Mouse (Mus musculus): ENCODE results near the gene Med13l. TPM values are rescaled to one million over a fixed set of nuclear protein-coding genes. Genes with fewer than 3 reads are reported as not detected.

The Med13l gene
- polyA plus RNA-seq, 1 experiment, result 3.6 TPM

GRCm38 (mm10) chr5:118520457-118520856 lies 40.0 kb upstream of the Med13l start:
- H3K27me3 ChIP-seq (replicated peaks), result peaks cover 31% of the 10 kb centered on the region
- no peaks in the 10 kb centered on the region for H3K9me3 ChIP-seq
- peaks cover 42% of the 10 kb centered on the region for H3K4me1 ChIP-seq
- H3K36me3 ChIP-seq (replicated peaks; ENCODE audit: low read length), result peaks cover 3% of the 10 kb centered on the region
- H3K4me3 ChIP-seq (replicated peaks), result no peak overlapping the region
- TF ChIP-seq GATA1 (IDR thresholded peaks at IDR 0.05; ENCODE audit: borderline replicate concordance, low read length) (no peak), FLI1 (IDR thresholded peaks at IDR 0.05; ENCODE audit: low read length) (no peak)

GRCm38 (mm10) chr5:118524400-118524799 lies 36.1 kb upstream of the Med13l start:
- TF ChIP-seq GATA1 (IDR thresholded peaks at IDR 0.05; ENCODE audit: borderline replicate concordance, low read length), result no peak
- TF ChIP-seq FLI1 (IDR thresholded peaks at IDR 0.05; ENCODE audit: low read length), result no peak
- Histone ChIP-seq H3K9me3 (no peaks in the 10 kb centered on the region), H3K4me1 (peaks cover 13% of the 10 kb centered on the region), H3K36me3 (replicated peaks; ENCODE audit: low read length) (no peaks in the 10 kb centered on the region), H3K4me3 (replicated peaks) (no peak overlapping the region), H3K27me3 (replicated peaks) (peaks cover 55% of the 10 kb centered on the region)

DNA sequence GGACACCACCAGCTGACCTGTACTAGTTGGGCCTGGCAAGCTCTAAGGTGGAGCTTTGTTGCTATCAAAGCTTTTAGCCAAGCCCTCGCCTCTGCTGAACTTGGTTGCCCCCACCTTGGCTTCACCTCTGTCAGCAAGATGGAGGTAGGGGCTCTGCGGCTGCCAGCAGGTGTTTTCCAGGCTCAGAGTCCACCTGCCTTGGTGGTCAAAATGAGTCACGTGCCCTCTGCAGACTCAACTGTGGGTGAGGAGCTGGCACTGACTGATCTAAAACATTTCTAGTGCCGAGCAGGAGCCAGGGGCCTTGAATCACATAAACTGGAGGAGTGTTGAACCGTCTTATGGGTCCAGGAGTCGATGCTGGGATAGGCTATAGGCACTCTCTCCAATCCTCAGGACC lies 34.8 kb upstream of the Med13l start:
- Histone ChIP-seq H3K36me3 (replicated peaks; ENCODE audit: low read length) (no peaks in the 10 kb centered on the region), H3K27me3 (replicated peaks) (peaks cover 62% of the 10 kb centered on the region), H3K4me3 (replicated peaks) (no peak overlapping the region), H3K4me1 (peaks cover 9% of the 10 kb centered on the region), H3K9me3 (no peaks in the 10 kb centered on the region)
- TF ChIP-seq GATA1 (IDR thresholded peaks at IDR 0.05; ENCODE audit: borderline replicate concordance, low read length) (no peak), FLI1 (IDR thresholded peaks at IDR 0.05; ENCODE audit: low read length) (no peak)

DNA sequence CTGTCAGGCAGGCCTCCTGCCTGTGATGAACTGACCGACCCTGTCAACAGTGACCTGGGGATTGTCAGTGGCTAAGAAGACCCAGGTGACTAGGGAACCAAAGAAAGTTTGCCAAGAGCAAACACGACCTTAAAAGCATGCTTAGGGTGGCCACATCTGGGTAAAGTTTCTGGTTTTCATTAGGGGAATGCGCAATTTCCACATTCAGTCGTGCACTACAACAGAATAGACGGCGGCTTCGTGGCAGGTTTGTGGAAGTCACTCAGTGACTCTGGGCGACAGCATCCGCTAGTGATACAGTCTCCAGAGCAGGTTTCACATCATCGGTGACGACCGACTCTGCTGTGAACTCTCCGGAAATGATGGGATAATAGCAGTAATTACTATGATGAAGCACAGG lies 34.0 kb upstream of the Med13l start:
- H3K36me3 ChIP-seq (replicated peaks; ENCODE audit: low read length), result no peaks in the 10 kb centered on the region
- peaks cover 63% of the 10 kb centered on the region for H3K27me3 ChIP-seq (replicated peaks)
- H3K4me3 ChIP-seq (replicated peaks), result no peak overlapping the region
- H3K9me3 ChIP-seq, result no peaks in the 10 kb centered on the region
- TF ChIP-seq GATA1 (IDR thresholded peaks at IDR 0.05; ENCODE audit: borderline replicate concordance, low read length) (no peak), FLI1 (IDR thresholded peaks at IDR 0.05; ENCODE audit: low read length) (no peak)
- H3K4me1 ChIP-seq, result peaks cover 6% of the 10 kb centered on the region

GRCm38 (mm10) chr5:118529241-118529640 lies 31.2 kb upstream of the Med13l start:
- Histone ChIP-seq H3K9me3 (no peaks in the 10 kb centered on the region), H3K27me3 (replicated peaks) (peaks cover 60% of the 10 kb centered on the region), H3K4me3 (replicated peaks) (no peak overlapping the region), H3K4me1 (peaks cover 17% of the 10 kb centered on the region), H3K36me3 (replicated peaks; ENCODE audit: low read length) (no peaks in the 10 kb centered on the region)
- TF ChIP-seq FLI1 (IDR thresholded peaks at IDR 0.05; ENCODE audit: low read length) (no peak), GATA1 (IDR thresholded peaks at IDR 0.05; ENCODE audit: borderline replicate concordance, low read length) (no peak)

DNA sequence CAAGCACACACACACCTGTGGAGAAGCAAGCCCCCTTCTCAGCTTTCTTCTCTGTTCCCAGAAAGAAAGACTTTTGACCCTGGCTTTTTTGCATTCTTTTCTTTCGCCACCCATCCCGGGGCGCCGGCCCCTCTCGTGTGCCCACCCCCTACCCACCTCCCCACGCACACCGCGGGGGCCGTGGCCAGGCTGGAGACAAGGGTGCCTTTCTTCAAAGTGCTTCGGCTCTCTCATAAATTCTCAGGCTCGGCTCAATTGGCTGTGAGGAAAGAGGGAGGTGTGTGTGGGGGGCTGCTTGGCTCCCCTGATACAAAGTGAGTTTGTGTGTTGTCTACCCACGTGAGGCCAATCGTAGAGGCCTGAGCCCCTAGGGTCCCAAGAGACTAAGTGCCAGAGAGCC lies 28.4 kb upstream of the Med13l start:
- H3K27me3 ChIP-seq (replicated peaks), result peaks cover 54% of the 10 kb centered on the region

GRCm38 (mm10) chr5:118532659-118533058 lies 27.8 kb upstream of the Med13l start:
- Histone ChIP-seq H3K27me3 (replicated peaks) (peaks cover 59% of the 10 kb centered on the region), H3K9me3 (no peaks in the 10 kb centered on the region), H3K36me3 (replicated peaks; ENCODE audit: low read length) (no peaks in the 10 kb centered on the region), H3K4me3 (replicated peaks) (no peak overlapping the region), H3K4me1 (peaks cover 29% of the 10 kb centered on the region)
- no peak for TF ChIP-seq GATA1 (IDR thresholded peaks at IDR 0.05; ENCODE audit: borderline replicate concordance, low read length)
- no peak for TF ChIP-seq FLI1 (IDR thresholded peaks at IDR 0.05; ENCODE audit: low read length)

More for the DNA sequence above, 28.4 kb upstream of the Med13l start:
- TF ChIP-seq FLI1 (IDR thresholded peaks at IDR 0.05; ENCODE audit: low read length) (no peak), GATA1 (IDR thresholded peaks at IDR 0.05; ENCODE audit: borderline replicate concordance, low read length) (no peak)
- no peaks in the 10 kb centered on the region for H3K36me3 ChIP-seq (replicated peaks; ENCODE audit: low read length)
- H3K9me3 ChIP-seq, result no peaks in the 10 kb centered on the region
- peaks cover 23% of the 10 kb centered on the region for H3K4me1 ChIP-seq
- H3K4me3 ChIP-seq (replicated peaks), result no peak overlapping the region

DNA sequence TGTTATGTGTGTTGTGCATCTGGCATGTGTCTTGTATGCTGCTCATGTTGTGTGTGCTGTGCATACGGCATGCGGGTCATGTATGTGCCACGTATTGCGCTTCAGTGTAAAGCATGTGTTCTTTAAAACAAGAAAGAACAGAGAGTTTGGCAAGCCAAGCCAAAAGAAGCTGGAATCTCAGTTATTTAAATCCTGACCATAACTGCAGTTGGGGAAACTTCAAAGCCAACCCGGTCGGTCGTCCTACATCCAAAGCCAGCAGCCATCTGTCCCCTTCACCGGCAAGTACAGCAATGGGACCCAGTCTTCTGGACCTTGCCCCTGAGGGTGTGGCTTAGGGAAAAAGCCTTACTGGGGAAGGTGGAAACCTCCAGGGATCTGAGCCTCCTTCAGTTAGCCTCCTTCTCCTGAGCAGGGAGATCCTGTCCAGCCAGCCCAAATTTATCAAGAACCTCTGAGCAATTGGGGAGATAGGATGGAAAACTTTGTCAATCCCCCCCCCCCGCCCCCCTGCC lies 26.0 kb upstream of the Med13l start:
- no peak overlapping the region for H3K4me3 ChIP-seq (replicated peaks)
- H3K4me1 ChIP-seq, result peaks cover 30% of the 10 kb centered on the region
- H3K36me3 ChIP-seq (replicated peaks; ENCODE audit: low read length), result no peaks in the 10 kb centered on the region
- peaks cover 46% of the 10 kb centered on the region for H3K27me3 ChIP-seq (replicated peaks)
- no peaks in the 10 kb centered on the region for H3K9me3 ChIP-seq
- TF ChIP-seq FLI1 (IDR thresholded peaks at IDR 0.05; ENCODE audit: low read length) (no peak), GATA1 (IDR thresholded peaks at IDR 0.05; ENCODE audit: borderline replicate concordance, low read length) (no peak)

DNA sequence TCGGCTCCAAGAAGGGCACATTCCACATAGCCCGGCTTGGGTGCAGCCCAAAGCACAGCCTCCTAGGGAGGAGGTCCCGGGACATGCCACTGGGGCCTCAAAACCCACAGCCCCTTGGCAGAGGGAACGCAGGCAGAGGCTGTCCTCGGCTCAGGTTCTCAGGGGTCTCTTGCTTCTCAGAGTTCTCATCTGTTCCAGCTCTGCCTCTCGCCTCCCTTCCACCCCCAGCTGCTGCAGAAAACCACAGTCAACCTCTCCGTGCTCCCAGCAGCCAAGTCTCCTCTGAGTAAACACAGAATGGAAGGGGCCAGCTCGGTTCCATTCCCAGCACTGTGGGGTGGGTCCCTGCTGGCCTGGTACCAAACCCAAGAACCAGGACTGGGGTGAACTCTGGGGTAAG lies 25.3 kb upstream of the Med13l start:
- no peaks in the 10 kb centered on the region for H3K9me3 ChIP-seq
- peaks cover 30% of the 10 kb centered on the region for H3K4me1 ChIP-seq
- no peaks in the 10 kb centered on the region for H3K36me3 ChIP-seq (replicated peaks; ENCODE audit: low read length)
- no peak overlapping the region for H3K4me3 ChIP-seq (replicated peaks)
- TF ChIP-seq GATA1 (IDR thresholded peaks at IDR 0.05; ENCODE audit: borderline replicate concordance, low read length), result no peak
- TF ChIP-seq FLI1 (IDR thresholded peaks at IDR 0.05; ENCODE audit: low read length), result no peak
- H3K27me3 ChIP-seq (replicated peaks), result peaks cover 42% of the 10 kb centered on the region

GRCm38 (mm10) chr5:118538487-118538886 lies 22.0 kb upstream of the Med13l start:
- H3K4me1 ChIP-seq, result peaks cover 24% of the 10 kb centered on the region
- no peak overlapping the region for H3K4me3 ChIP-seq (replicated peaks)
- H3K27me3 ChIP-seq (replicated peaks), result peaks cover 25% of the 10 kb centered on the region
- no peak for TF ChIP-seq FLI1 (IDR thresholded peaks at IDR 0.05; ENCODE audit: low read length)
- no peak for TF ChIP-seq GATA1 (IDR thresholded peaks at IDR 0.05; ENCODE audit: borderline replicate concordance, low read length)
- no peaks in the 10 kb centered on the region for H3K36me3 ChIP-seq (replicated peaks; ENCODE audit: low read length)
- H3K9me3 ChIP-seq, result peaks cover 11% of the 10 kb centered on the region; the same call in 1 of the 2 replicates

DNA sequence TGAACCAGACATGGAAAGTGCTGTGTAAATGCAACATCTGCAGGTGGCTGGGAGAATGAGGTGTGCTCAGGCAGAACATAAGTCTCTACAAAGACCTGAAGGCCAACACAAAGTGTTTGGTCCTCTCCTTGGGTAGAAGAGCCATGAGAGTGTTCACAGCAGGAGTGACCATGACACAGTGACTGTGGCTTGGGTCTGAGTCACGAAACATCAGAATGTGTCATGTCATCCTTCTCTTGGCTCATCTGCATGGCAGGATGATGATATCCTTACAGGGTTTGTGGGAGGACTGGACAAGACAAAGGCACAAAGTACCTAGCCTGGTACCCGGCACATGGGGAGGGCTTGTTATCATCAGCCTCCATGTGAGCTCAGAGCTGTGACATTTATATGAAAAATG lies 16.7 kb upstream of the Med13l start:
- Histone ChIP-seq H3K9me3 (peaks cover 23% of the 10 kb centered on the region), H3K27me3 (replicated peaks) (peaks cover 3% of the 10 kb centered on the region), H3K4me1 (peaks cover 26% of the 10 kb centered on the region), H3K36me3 (replicated peaks; ENCODE audit: low read length) (no peaks in the 10 kb centered on the region), H3K4me3 (replicated peaks) (peak overlapping the region; percentile 46)
- TF ChIP-seq FLI1 (IDR thresholded peaks at IDR 0.05; ENCODE audit: low read length) (no peak), GATA1 (IDR thresholded peaks at IDR 0.05; ENCODE audit: borderline replicate concordance, low read length) (no peak)
